Mouse (Mus musculus) intestine, embryonic 16.5 days (tissue): ENCODE measurements around the gene Igsf6. TPM values are rescaled to one million over a fixed set of nuclear protein-coding genes. Genes with fewer than 3 reads are reported as not detected.

Experiments
- ATAC-seq: fragments of 200-750 bp; cut with Nextera tagmentation; 2 replicates; pipeline ENCODE4 v1.8.0; 2017; ENCODE audit warnings: moderate TSS enrichment, moderate library complexity
- H3K27ac ChIP-seq: fragments of 300-500 bp; sonication (generic); 2 replicates; pipeline ENCODE4 v1.5.1; 2014; ENCODE audit warnings: mild to moderate bottlenecking, low read length
- H3K27me3 ChIP-seq: fragments of 300-500 bp; sonication (generic); replicated peaks from 2 replicates; pipeline ENCODE4 v1.6.1; 2014; ENCODE audit warnings: low read length, control low read depth, mixed read lengths; ENCODE audit not compliant: control insufficient read depth, insufficient read depth
- H3K36me3 ChIP-seq: fragments of 300-500 bp; sonication (generic); 2 replicates; pipeline ENCODE4 v1.6.1; 2014; ENCODE audit warnings: low read length, control low read depth; ENCODE audit not compliant: control insufficient read depth, insufficient read depth
- H3K4me1 ChIP-seq: fragments of 300-500 bp; sonication (generic); 2 replicates; pipeline ENCODE4 v1.6.1; 2014; ENCODE audit warnings: low read length, control low read depth, mixed read lengths; ENCODE audit not compliant: control insufficient read depth, insufficient read depth
- H3K4me2 ChIP-seq: fragments of 300-500 bp; sonication (generic); 2 replicates; pipeline ENCODE4 v1.6.1; 2014; ENCODE audit warnings: low read depth, low read length, control low read depth
- H3K4me3 ChIP-seq: fragments of 300-500 bp; sonication (generic); 2 replicates; pipeline ENCODE4 v1.5.1; 2014; ENCODE audit warnings: mild to moderate bottlenecking, low read length
- H3K9ac ChIP-seq: fragments of 300-500 bp; sonication (generic); 2 replicates; pipeline ENCODE4 v1.6.1; 2014; ENCODE audit warnings: low read depth, low read length
- H3K9me3 ChIP-seq: fragments of 300-500 bp; sonication (generic); 2 replicates; pipeline ENCODE4 v1.6.1; 2016; ENCODE audit warnings: low read length, control low read depth; ENCODE audit not compliant: control insufficient read depth
- WGBS: fragments of 180-500 bp; shearing (Covaris S2); extraction: QIAGEN DNeasy Blood & Tissue Kit; methylation state at CpG from one replicate; pipeline ENCODE4 v1.1.7; 2014; 5-methylcytosine and 5-hydroxymethylcytosine counted together
- polyA plus RNA-seq: library from polyadenylated mRNA; unstranded; fragments of >200 nt; fragmentation: Nextera tagmentation; extraction: Ambion mirVana; gene quantifications from 2 replicates; pipeline ENCODE4 v1.2.1, GENCODE M21; 2015

Gene Igsf6
- polyA plus RNA-seq, 1 experiment from 2014 or later, result 2.6 TPM

- no peak for ATAC-seq
- no peak overlapping the region for H3K4me2 ChIP-seq
- H3K27ac ChIP-seq, result no peak overlapping the region
- H3K4me1 ChIP-seq, result no peaks in the 10 kb centered on the region
- no peaks in the 10 kb centered on the region for H3K36me3 ChIP-seq
- H3K9me3 ChIP-seq, result no peaks in the 10 kb centered on the region
- H3K27me3 ChIP-seq, result no peaks in the 10 kb centered on the region
- WGBS, result 17% methylated on average over 4 of the region's 4 CpGs
- no peak overlapping the region for H3K4me3 ChIP-seq
- H3K9ac ChIP-seq, result no peak overlapping the region
Measured at GRCm38 (mm10) chr7:121085500-121085899, 11.1 kb upstream of the Igsf6 start.

GRCm38 (mm10) chr7:121084840-121085453 is 10.6 kb upstream of the Igsf6 start:
- ATAC-seq, result no peak

DNA sequence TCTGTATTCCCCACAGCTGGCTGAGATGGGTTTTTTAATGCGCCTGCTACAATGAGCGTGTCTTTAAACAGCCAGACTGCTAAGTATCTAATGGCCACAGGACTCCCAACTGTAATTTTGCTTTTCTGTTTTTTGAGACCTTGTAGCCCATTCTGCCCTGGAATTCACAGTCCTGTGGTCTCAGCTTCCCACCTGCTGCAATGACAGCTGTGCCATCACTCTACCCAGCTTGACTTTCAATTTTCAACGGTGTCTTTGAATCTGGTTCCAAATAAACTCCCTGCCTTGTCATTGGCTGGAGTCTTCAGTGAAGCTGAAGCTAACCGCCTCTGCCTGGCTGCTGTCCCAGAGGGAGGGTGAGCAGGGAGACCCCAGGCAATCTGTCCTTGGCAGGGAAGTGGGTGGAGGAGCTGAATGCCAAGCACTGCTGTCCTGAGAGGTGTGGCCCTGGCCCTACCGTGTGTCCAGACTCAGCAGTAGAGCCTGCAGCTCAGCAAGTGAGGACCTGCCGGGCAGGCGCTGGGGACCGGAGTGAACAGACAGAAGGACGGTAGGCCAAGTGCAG is 8.7 kb upstream of the Igsf6 start:
- no peak overlapping the region for H3K9ac ChIP-seq
- no peaks in the 10 kb centered on the region for H3K4me1 ChIP-seq
- 68% methylated on average over 9 of the region's 9 CpGs for WGBS
- no peak for ATAC-seq
- no peak overlapping the region for H3K4me2 ChIP-seq
- no peaks in the 10 kb centered on the region; the same call in 1 of the 2 replicates for H3K36me3 ChIP-seq
- no peaks in the 10 kb centered on the region for H3K27me3 ChIP-seq
- H3K9me3 ChIP-seq, result no peaks in the 10 kb centered on the region
- no peak overlapping the region for H3K4me3 ChIP-seq
- H3K27ac ChIP-seq, result no peak overlapping the region

More at GRCm38 (mm10) chr7:121084840-121085453, 10.6 kb upstream of the Igsf6 start:
- no peaks in the 10 kb centered on the region for H3K4me1 ChIP-seq
- no peaks in the 10 kb centered on the region for H3K9me3 ChIP-seq
- no peak overlapping the region for H3K27ac ChIP-seq
- no peaks in the 10 kb centered on the region for H3K27me3 ChIP-seq
- no peak overlapping the region for H3K4me2 ChIP-seq
- H3K4me3 ChIP-seq, result no peak overlapping the region
- no peaks in the 10 kb centered on the region for H3K36me3 ChIP-seq
- H3K9ac ChIP-seq, result no peak overlapping the region
- 62% methylated on average over 8 of the region's 8 CpGs for WGBS

DNA sequence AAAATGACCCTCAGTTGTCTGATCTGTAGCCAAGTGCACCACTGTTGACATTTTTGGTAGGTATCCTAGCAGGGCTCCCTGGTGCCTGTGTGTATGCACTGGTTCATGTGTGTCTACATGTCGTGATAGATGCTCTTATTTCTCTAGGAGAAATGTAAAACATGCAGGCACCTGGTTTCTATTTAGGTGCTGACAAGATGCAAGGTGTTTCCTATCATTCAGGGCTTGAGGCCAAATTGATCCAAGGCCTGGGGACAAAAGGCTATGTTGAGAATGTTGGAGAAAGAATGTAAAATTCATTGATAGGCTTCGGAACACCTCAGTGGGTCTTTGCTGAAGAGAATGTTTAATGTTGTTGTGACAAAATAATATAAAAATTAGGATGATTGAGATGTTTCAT is 7.4 kb upstream of the Igsf6 start:
- WGBS, result 75% methylated on average over 2 of the region's 2 CpGs
- ATAC-seq, result no peak
- H3K4me2 ChIP-seq, result no peak overlapping the region
- H3K4me1 ChIP-seq, result no peaks in the 10 kb centered on the region
- no peak overlapping the region for H3K27ac ChIP-seq
- no peak overlapping the region for H3K4me3 ChIP-seq
- H3K36me3 ChIP-seq, result no peaks in the 10 kb centered on the region; the same call in 1 of the 2 replicates
- H3K27me3 ChIP-seq, result no peaks in the 10 kb centered on the region
- no peak overlapping the region for H3K9ac ChIP-seq
- no peaks in the 10 kb centered on the region for H3K9me3 ChIP-seq

GRCm38 (mm10) chr7:121081350-121081749 is 7.0 kb upstream of the Igsf6 start, which contains the start of gene Otoa:
Otoa (plus strand) TSS chr7:121081650.
- Histone ChIP-seq H3K27ac (no peak within 1 kb of the TSS), H3K4me3 (no peak within 1 kb of the TSS), H3K9me3 (no peaks in the 10 kb centered on the region), H3K27me3 (no peaks in the 10 kb centered on the region), H3K36me3 (no peaks in the 10 kb centered on the region; the same call in 1 of the 2 replicates), H3K4me1 (no peaks in the 10 kb centered on the region), H3K9ac (no peak within 1 kb of the TSS), H3K4me2 (no peak within 1 kb of the TSS)
- 85% methylated on average over 4 of the region's 4 CpGs for WGBS
- ATAC-seq, result no peak

DNA sequence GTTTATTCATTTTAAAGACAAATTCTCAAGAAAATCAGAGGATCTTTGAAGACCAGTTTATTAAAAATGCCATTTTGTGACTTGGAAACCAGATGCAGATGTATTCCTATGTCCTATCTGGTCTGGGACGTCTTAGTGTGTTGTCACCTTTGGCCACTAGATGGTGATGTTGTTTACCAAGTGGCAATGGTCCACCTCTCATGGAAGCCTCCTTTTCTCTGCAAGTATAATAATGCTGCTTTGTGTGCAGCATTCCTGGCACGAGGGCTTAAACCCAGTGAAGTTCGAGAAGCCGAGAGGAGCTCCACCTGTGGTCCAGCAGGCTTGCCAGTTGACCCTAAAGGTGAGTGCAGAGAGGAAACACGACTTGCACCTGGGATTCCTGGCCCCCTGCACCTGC is 3.5 kb upstream of the Igsf6 start:
- H3K27ac ChIP-seq, result no peak overlapping the region
- no peaks in the 10 kb centered on the region; the same call in 1 of the 2 replicates for H3K36me3 ChIP-seq
- no peaks in the 10 kb centered on the region for H3K4me1 ChIP-seq
- ATAC-seq, result peak; percentile 71
- H3K9ac ChIP-seq, result no peak overlapping the region
- no peaks in the 10 kb centered on the region for H3K9me3 ChIP-seq
- H3K4me3 ChIP-seq, result no peak overlapping the region
- no peaks in the 10 kb centered on the region for H3K27me3 ChIP-seq
- WGBS, result 25% methylated on average over 5 of the region's 5 CpGs
- no peak overlapping the region for H3K4me2 ChIP-seq

GRCm38 (mm10) chr7:121077311-121077710 is 2.9 kb upstream of the Igsf6 start:
- Histone ChIP-seq H3K4me2 (no peak overlapping the region), H3K9ac (no peak overlapping the region), H3K27ac (no peak overlapping the region), H3K4me1 (no peaks in the 10 kb centered on the region), H3K4me3 (no peak overlapping the region), H3K9me3 (no peaks in the 10 kb centered on the region), H3K36me3 (no peaks in the 10 kb centered on the region; the same call in 1 of the 2 replicates), H3K27me3 (no peaks in the 10 kb centered on the region)
- no peak for ATAC-seq
- 93% methylated on average over 6 of the region's 6 CpGs for WGBS

DNA sequence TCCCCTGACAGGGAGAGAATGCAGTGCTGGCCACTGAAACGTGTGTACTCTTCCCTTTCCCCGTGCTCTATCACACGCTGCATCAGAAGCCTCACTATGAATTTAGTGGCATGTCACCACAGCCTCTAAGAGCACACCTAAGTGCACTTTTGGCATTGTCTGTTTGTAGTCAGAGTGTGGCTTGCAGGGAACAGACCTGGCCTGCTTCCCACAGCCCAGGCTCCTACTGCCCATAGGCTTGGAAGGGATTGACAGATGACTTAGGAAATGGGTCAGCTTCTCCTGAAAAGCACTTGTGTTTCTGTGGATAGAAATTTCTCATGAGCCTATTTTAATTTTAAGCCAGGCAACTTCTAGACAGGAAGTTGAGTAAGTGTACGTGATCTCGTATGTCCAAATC is 1.0 kb upstream of the Igsf6 start:
- Histone ChIP-seq H3K27me3 (no peaks in the 10 kb centered on the region), H3K36me3 (peaks cover 4% of the 10 kb centered on the region; the same call in 1 of the 2 replicates), H3K9me3 (no peaks in the 10 kb centered on the region), H3K27ac (no peak overlapping the region), H3K9ac (no peak overlapping the region), H3K4me3 (no peak overlapping the region), H3K4me2 (no peak overlapping the region), H3K4me1 (no peaks in the 10 kb centered on the region)
- 74% methylated on average over 5 of the region's 5 CpGs for WGBS
- ATAC-seq, result no peak

- Histone ChIP-seq H3K9me3 (no peaks in the 10 kb centered on the region), H3K4me2 (no peak overlapping the region), H3K4me1 (no peaks in the 10 kb centered on the region), H3K9ac (no peak overlapping the region), H3K27ac (no peak overlapping the region), H3K36me3 (peaks cover 4% of the 10 kb centered on the region; the same call in 1 of the 2 replicates), H3K27me3 (no peaks in the 10 kb centered on the region), H3K4me3 (no peak overlapping the region)
- ATAC-seq, result no peak
- 76% methylated on average over 6 of the region's 6 CpGs for WGBS
Measured at GRCm38 (mm10) chr7:121074801-121075400, 529 bp upstream of the Igsf6 start.
